Mouse (Mus musculus): ENCODE data around the gene Olfr917.

The Olfr917 gene

GRCm38 (mm10) chr9:38665742-38666141 lies at the start of gene Olfr917:
TSS of gene Olfr917 (minus strand) at chr9:38665842.
- DNase-seq (ENCODE audit: extremely low read depth, insufficient read length, low spot score), result no peak

- DNase-seq (ENCODE audit: extremely low read depth, insufficient read length, low spot score), result no peak
Measured at GRCm38 (mm10) chr9:38674501-38674900, 8.9 kb upstream of the Olfr917 start, which contains the start of gene Olfr918. TSS of gene Olfr918 (minus strand) at chr9:38674601.

GRCm38 (mm10) chr9:38672887-38673286 lies 7.2 kb upstream of the Olfr917 start:
- DNase-seq (ENCODE audit: extremely low read depth, insufficient read length, low spot score), result no peak

- DNase-seq (ENCODE audit: extremely low read depth, insufficient read length, low spot score), result no peak
Measured at GRCm38 (mm10) chr9:38659775-38660174, 5.9 kb downstream of the Olfr917 start, which contains the start of gene Olfr916. TSS of gene Olfr916 (minus strand) at chr9:38659875.

GRCm38 (mm10) chr9:38632406-38632805 lies 33.2 kb downstream of the Olfr917 start:
- DNase-seq (ENCODE audit: extremely low read depth, insufficient read length, low spot score), result no peak

Measured in 3134 (cell line).